Mouse (Mus musculus) lung, postnatal 0 days (tissue): Measurements from ENCODE around the gene Yme1l1. TPM values are rescaled to one million over a fixed set of nuclear protein-coding genes. Genes with fewer than 3 reads are reported as not detected.

Experiments
- ATAC-seq: fragments of 200-750 bp; cut with Nextera tagmentation; 2 replicates; pipeline ENCODE4 v1.8.0; 2017; ENCODE audit warnings: moderate library complexity
- DNase-seq: peaks from one replicate; pipeline ENCODE4 v3.0.0-alpha.2; 2016; ENCODE audit warnings: low spot score
- H3K27ac ChIP-seq: fragments of 300-500 bp; sonication (generic); 2 replicates; pipeline ENCODE4 v1.5.1; 2014; ENCODE audit warnings: antibody characterized with exemption, mild to moderate bottlenecking, low read length, mixed read lengths
- H3K27me3 ChIP-seq: fragments of 300-500 bp; sonication (generic); replicated peaks from 2 replicates; pipeline ENCODE4 v1.6.1; 2014; ENCODE audit warnings: low read length, mixed read lengths; ENCODE audit not compliant: insufficient read depth
- H3K36me3 ChIP-seq: fragments of 300-500 bp; sonication (generic); 2 replicates; pipeline ENCODE4 v1.6.1; 2014; ENCODE audit warnings: low read length, mixed read lengths; ENCODE audit not compliant: insufficient read depth
- H3K4me1 ChIP-seq: fragments of 300-500 bp; sonication (generic); 2 replicates; pipeline ENCODE4 v1.6.1; 2014; ENCODE audit warnings: antibody characterized with exemption, low read depth, low read length, mixed read lengths; ENCODE audit not compliant: insufficient read depth
- H3K4me2 ChIP-seq: fragments of 300-500 bp; sonication (generic); replicated peaks from 2 replicates; pipeline ENCODE4 v1.6.1; 2014; ENCODE audit warnings: low read depth, mild to moderate bottlenecking, low read length, moderate library complexity, mixed read lengths
- H3K4me3 ChIP-seq: fragments of 300-500 bp; sonication (generic); 2 replicates; pipeline ENCODE4 v1.5.1; 2014; ENCODE audit warnings: low read depth, low read length
- H3K9ac ChIP-seq: fragments of 300-500 bp; sonication (generic); replicated peaks from 2 replicates; pipeline ENCODE4 v1.6.1; 2014; ENCODE audit warnings: low read depth, mild to moderate bottlenecking
- H3K9me3 ChIP-seq: fragments of 300-500 bp; sonication (generic); 2 replicates; pipeline ENCODE4 v1.6.1; 2016; ENCODE audit warnings: low read length, mixed read lengths
- CTCF ChIP-seq: IDR thresholded peaks from 2 replicates; pipeline ENCODE4 v1.5.1; 2016; ENCODE audit warnings: antibody characterized with exemption, mild to moderate bottlenecking
- EP300 ChIP-seq: IDR thresholded peaks from 2 replicates; pipeline ENCODE4 v1.6.1; 2016; ENCODE audit warnings: antibody characterized with exemption, mild to moderate bottlenecking, control low read depth
- WGBS: fragments of 180-500 bp; shearing (Covaris S2); extraction: QIAGEN DNeasy Blood & Tissue Kit; methylation state at CpG from one replicate; pipeline ENCODE4 v1.1.7; 2014; 5-methylcytosine and 5-hydroxymethylcytosine counted together
- polyA plus RNA-seq: library from polyadenylated mRNA; unstranded; fragments of >200 nt; fragmentation: Nextera tagmentation; extraction: Ambion mirVana; gene quantifications from 2 replicates; pipeline ENCODE4 v1.2.1, GENCODE M21; 2015

Gene Yme1l1
- polyA plus RNA-seq, 1 experiment from 2014 or later = 37.7 TPM

DNA sequence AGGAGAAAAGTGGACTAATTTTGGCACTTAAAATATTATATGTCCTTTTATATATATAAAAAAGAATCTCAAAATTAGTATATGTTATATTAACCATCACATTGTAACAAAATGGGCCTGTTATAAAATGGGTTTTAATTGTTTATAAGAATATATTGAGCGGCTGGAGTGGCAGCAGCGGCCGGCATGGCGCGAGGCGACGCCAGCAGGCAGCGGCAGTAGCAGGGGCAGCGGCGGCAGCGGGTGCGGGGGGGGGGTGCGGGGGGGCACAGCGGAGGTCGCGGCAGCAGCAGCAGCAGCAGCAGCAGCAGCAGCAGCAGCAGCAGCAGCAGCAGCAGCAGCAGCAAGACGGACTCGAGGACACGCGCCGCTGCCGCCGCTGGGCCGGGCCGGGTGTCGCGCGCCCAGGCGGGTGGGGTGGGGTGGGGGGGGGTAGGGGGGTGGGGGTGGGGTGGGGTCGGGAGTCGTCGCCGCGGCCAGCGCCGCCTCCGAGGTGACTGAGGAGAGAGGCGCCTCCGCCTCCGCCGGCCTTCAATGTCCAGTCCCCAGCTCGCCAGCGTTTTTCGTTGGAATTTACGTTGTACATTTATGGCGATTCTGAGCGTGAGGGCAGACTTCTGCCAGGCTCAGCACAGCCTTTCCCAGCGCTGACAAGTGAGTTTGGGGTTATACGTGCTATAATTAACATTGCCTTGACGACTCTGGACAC lies 78.0 kb downstream of the Yme1l1 start:
- Histone ChIP-seq H3K27ac (no peak overlapping the region), H3K4me2 (peak overlapping the region; percentile 61), H3K4me1 (no peaks in the 10 kb centered on the region), H3K9me3 (no peaks in the 10 kb centered on the region), H3K4me3 (peak overlapping the region; percentile 39), H3K27me3 (no peaks in the 10 kb centered on the region), H3K36me3 (no peaks in the 10 kb centered on the region), H3K9ac (no peak overlapping the region)
- 1% methylated on average over 20 of the region's 50 CpGs for WGBS
- DNase-seq = peak; percentile 24
- TF ChIP-seq EP300 (no peak), CTCF (no peak)
- peak; percentile 17; the same call in 1 of the 2 replicates for ATAC-seq

Other genes with a start within 250 kb of the Yme1l1 start
- gene Abi1, start 116.1 kb upstream of the Yme1l1 start, polyA plus RNA-seq = 51.5 and 54.0 TPM in 2 replicates
- gene Acbd5, start 88.2 kb upstream of the Yme1l1 start, polyA plus RNA-seq = 34.1 and 38.7 TPM in 2 replicates
- 0.98 and 1.4 TPM in 2 replicates for gene Mastl, start 345 bp upstream of the Yme1l1 start, polyA plus RNA-seq
- not detected in 2 replicates for gene 4931423N10Rik, start 51.1 kb downstream of the Yme1l1 start, polyA plus RNA-seq
- gene Nxph2, start 164.9 kb downstream of the Yme1l1 start, polyA plus RNA-seq = not detected in 2 replicates